Mouse (Mus musculus) adipose tissue, adult 10 weeks (tissue): ENCODE results near the gene Ffar4. TPM values are rescaled to one million over a fixed set of nuclear protein-coding genes. Genes with fewer than 3 reads are reported as not detected.

Source experiments
- polyA plus RNA-seq: library from polyadenylated mRNA; stranded (reverse); fragments of 350-450 nt; fragmentation: Illumina TruSeq; extraction: RNeasy Lipid Tissue Mini Kit (QIAGEN cat#74804); gene quantifications from one replicate; pipeline ENCODE4 v1.2.3, GENCODE M21; 2014; ENCODE audit warnings: low read depth, low replicate concordance

Ffar4 gene
- polyA plus RNA-seq, result 18.8 TPM

DNA sequence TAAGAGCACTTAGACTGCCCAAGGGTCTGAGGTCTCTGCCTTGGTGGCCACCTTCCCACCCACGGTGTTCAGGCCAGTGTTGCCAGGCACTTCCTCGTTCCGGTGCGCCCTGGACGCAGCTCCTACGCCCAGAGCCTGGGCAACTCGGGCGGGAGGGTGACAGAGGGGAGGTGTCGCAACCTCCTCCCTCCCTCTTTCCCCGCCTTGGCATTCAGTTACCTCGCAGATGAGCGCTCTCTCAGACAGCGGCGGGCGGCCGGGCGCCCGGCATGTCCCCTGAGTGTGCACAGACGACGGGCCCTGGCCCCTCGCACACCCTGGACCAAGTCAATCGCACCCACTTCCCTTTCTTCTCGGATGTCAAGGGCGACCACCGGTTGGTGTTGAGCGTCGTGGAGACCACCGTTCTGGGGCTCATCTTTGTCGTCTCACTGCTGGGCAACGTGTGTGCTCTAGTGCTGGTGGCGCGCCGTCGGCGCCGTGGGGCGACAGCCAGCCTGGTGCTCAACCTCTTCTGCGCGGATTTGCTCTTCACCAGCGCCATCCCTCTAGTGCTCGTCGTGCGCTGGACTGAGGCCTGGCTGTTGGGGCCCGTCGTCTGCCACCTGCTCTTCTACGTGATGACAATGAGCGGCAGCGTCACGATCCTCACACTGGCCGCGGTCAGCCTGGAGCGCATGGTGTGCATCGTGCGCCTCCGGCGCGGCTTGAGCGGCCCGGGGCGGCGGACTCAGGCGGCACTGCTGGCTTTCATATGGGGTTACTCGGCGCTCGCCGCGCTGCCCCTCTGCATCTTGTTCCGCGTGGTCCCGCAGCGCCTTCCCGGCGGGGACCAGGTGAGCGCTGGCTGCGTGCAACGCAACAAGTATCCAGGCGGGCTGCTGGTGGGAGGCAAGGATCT, at the start of gene Ffar4:
TSS of gene Ffar4 (plus strand) at position 214 of the 901 bp plus-strand sequence.

DNA sequence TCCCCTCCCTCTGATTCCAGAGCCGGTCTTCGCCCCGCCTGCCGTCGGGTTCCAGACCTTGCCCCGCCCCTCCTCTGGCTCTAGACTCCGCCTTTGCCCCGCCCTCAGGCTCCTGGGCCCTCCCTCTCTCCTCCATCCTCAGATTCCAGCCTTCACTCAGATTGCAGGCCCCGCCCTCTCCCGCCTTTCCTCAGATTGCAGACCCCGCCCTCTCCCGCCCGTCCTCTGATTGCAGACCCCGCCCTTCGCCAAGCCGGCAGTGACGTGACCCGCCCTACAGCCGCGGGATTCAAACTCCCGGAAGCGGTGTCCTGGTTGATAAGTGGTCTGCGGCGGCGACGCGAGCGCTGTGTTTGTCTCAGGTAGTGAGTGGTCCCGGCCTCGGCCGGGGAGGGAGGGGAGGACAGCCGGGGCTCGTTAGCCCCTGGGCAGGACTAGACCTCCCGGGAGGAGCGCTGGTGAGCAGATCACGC, 42.1 kb upstream of the Ffar4 start, which contains the start of gene Cep55:
TSS of gene Cep55 (plus strand) at position 292 of the 473 bp plus-strand sequence.

DNA sequence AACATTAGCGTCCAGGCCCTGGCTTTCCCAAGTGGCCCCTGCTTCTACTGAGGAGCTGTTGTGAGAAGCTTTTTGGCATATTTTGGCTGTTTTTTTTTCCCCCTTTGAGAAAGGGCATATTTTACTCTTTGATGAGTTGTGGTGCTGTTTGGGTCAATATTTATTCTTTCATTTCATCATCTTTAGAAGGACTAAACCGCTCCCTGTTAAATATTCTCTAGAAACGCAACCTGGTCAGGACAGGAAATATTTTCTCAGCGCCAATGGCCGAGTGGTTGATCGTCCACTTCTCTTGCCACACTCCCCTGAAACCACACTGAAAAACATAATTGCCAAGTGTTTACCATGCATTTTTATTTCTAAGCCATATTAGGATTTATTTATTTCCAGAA, 28.3 kb downstream of the Ffar4 start, which contains the start of gene Rbp4:
TSS of gene Rbp4 (minus strand) at position 63 of the 392 bp plus-strand sequence.

DNA sequence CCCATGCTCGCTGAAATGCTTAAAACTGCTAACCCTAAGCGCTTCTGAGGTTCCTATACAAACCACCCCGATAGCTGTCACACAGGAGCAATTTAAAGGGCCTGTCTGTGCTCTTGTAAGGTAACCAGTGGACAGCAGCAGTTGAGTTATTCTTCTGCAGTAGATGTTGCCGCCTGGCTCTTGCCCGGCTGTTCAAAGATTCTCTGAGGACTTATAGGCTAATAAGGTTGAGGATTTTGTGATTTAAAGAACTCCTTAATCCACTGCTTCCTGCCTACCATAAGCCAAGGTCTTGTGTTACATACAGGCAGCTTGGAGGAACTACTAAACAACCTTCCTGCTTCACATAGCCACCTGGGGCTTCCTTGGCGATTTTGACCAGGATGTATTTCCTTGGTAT, 35.6 kb downstream of the Ffar4 start, which contains the start of gene Pde6c:
TSS of gene Pde6c (plus strand) at position 301 of the 400 bp plus-strand sequence.

Other genes starting within 250 kb of the Ffar4 start
- 62.4 TPM for gene Myof, start 53.5 kb upstream of the Ffar4 start, polyA plus RNA-seq
- gene Cep55, start 42.1 kb upstream of the Ffar4 start, polyA plus RNA-seq, result 1.2 TPM
- 248 TPM for gene Rbp4, start 28.2 kb downstream of the Ffar4 start, polyA plus RNA-seq
- not detected for gene Pde6c, start 35.7 kb downstream of the Ffar4 start, polyA plus RNA-seq
- 19.0 TPM for gene Fra10ac1, start 127.1 kb downstream of the Ffar4 start, polyA plus RNA-seq
- gene Lgi1, start 167.5 kb downstream of the Ffar4 start, polyA plus RNA-seq, result 0.48 TPM